Mouse (Mus musculus): Measurements from ENCODE around the gene Ceacam14. TPM values are rescaled to one million over a fixed set of nuclear protein-coding genes. Genes with fewer than 3 reads are reported as not detected.

Ceacam14 gene
- not detected in 2 replicates for polyA plus RNA-seq (2016; fragmentation: Nextera tagmentation; extraction: Ambion mirVana)

DNA sequence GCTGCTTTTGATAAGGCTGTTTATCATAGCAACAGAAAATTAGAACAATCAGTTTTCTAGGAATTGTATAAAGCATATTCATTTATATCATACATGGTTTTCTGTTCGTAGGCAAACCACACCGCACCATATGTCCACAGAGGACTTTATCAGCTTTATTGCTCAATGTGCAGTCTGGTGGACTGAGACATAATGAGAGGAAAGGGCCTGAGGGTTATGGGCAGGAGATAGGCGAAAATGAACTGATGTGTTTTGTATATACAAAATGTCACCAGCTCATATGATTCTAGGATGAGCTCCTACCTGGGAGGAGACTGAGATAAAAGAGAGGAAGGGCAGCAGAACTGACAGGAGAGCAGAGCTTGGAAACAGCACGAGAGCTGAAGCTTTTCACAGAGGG is at the start of gene Ceacam14:
Ceacam14 (plus strand) TSS at position 301 of the 400 bp plus-strand sequence.
- no peak within 1 kb of the TSS for H3K9ac ChIP-seq
- H3K4me3 ChIP-seq (replicated peaks) = no peak within 1 kb of the TSS
- peaks cover 61% of the 10 kb centered on the region for H3K9me3 ChIP-seq
- no peaks in the 10 kb centered on the region for H3K36me3 ChIP-seq (replicated peaks)
- ATAC-seq (ENCODE audit: low FRiP score) = no peak
- WGBS = 63% methylated on average over 4 of the region's 4 CpGs
- H3K4me1 ChIP-seq = no peaks in the 10 kb centered on the region
- H3K4me2 ChIP-seq = no peak within 1 kb of the TSS
- H3K27me3 ChIP-seq = no peaks in the 10 kb centered on the region
- H3K27ac ChIP-seq = no peak within 1 kb of the TSS

Other genes with a start within 250 kb of the Ceacam14 start
- not detected in 2 replicates for gene Ceacam5, start 99.4 kb upstream of the Ceacam14 start, polyA plus RNA-seq (2016; fragmentation: Nextera tagmentation; extraction: Ambion mirVana)
- not detected in 2 replicates for gene Gm5155, start 59.1 kb downstream of the Ceacam14 start, polyA plus RNA-seq (2016; fragmentation: Nextera tagmentation; extraction: Ambion mirVana)
- not detected in 2 replicates for gene Ceacam11, start 159.5 kb downstream of the Ceacam14 start, polyA plus RNA-seq (2016; fragmentation: Nextera tagmentation; extraction: Ambion mirVana)
- not detected in 2 replicates for gene Ceacam13, start 197.3 kb downstream of the Ceacam14 start, polyA plus RNA-seq (2016; fragmentation: Nextera tagmentation; extraction: Ambion mirVana)